Mouse (Mus musculus) erythroblast, embryonic 14.5 days (primary cell): ENCODE results near the gene Fbxo27.

Source experiments
- GATA1 ChIP-seq: IDR thresholded peaks from 2 replicates; pipeline ENCODE4 v1.6.1; 2012; ENCODE audit warnings: low read length, inconsistent platforms, mixed read lengths
- TAL1 ChIP-seq: IDR thresholded peaks from 3 replicates; pipeline ENCODE4 v1.6.1; 2012; ENCODE audit warnings: low read length, inconsistent platforms, mixed read lengths

DNA sequence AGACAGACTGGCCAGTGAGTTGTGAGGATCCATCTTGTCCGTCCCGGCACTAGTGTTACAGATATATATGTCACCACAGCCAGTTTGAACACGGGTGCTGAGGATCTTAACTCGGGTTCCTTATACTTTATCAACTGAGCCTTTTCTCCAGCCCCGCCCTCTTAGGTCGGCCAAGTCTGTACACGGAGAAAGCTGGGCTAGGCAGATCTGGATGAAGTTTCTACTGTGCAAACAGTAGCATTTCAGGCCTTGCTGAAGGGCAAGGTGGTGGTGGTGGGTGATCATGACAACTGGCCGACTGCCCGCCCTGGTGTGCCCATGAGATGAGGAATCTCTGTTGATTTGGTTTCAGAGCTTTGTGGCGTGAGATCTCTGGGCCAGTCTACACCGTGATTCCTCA lies 4.6 kb downstream of the Fbxo27 start:
- TF ChIP-seq GATA1 (no peak), TAL1 (no peak)
